Mouse (Mus musculus) embryonic facial prominence, embryonic 14.5 days (tissue): ENCODE data around the gene Stx18. TPM values are rescaled to one million over a fixed set of nuclear protein-coding genes. Genes with fewer than 3 reads are reported as not detected.

Experiments used
- ATAC-seq: fragments of 200-750 bp; cut with Nextera tagmentation; 2 replicates; pipeline ENCODE4 v1.8.0; 2017; ENCODE audit warnings: low read depth, moderate number of reproducible peaks, moderate TSS enrichment
- DNase-seq: peaks from one replicate; pipeline ENCODE4 v3.0.0-alpha.2; 2015; ENCODE audit warnings: low spot score
- H3K27ac ChIP-seq: fragments of 300-500 bp; sonication (generic); replicated peaks from 2 replicates; pipeline ENCODE4 v1.5.1; 2014; ENCODE audit warnings: low read depth, mild to moderate bottlenecking, low read length, moderate library complexity
- H3K27me3 ChIP-seq: fragments of 300-500 bp; sonication (generic); replicated peaks from 2 replicates; pipeline ENCODE4 v1.6.1; 2014; ENCODE audit warnings: low read length; ENCODE audit not compliant: control insufficient read depth, insufficient read depth
- H3K36me3 ChIP-seq: fragments of 300-500 bp; sonication (generic); 2 replicates; pipeline ENCODE4 v1.6.1; 2014; ENCODE audit warnings: low read length, mixed read lengths; ENCODE audit not compliant: control insufficient read depth, insufficient read depth
- H3K4me1 ChIP-seq: fragments of 300-500 bp; sonication (generic); 2 replicates; pipeline ENCODE4 v1.6.1; 2014; ENCODE audit warnings: antibody characterized with exemption, low read length; ENCODE audit not compliant: control insufficient read depth, insufficient read depth
- H3K4me2 ChIP-seq: fragments of 300-500 bp; sonication (generic); 2 replicates; pipeline ENCODE4 v1.6.1; 2014; ENCODE audit warnings: low read depth, mild to moderate bottlenecking, low read length, moderate library complexity, mixed read lengths
- H3K4me3 ChIP-seq: fragments of 300-500 bp; sonication (generic); 2 replicates; pipeline ENCODE4 v1.5.1; 2014; ENCODE audit warnings: low read depth, mild to moderate bottlenecking, low read length
- H3K9ac ChIP-seq: fragments of 300-500 bp; sonication (generic); 2 replicates; pipeline ENCODE4 v1.6.1; 2014; ENCODE audit warnings: low read depth, mild to moderate bottlenecking, low read length, moderate library complexity, mixed read lengths
- H3K9me3 ChIP-seq: fragments of 300-500 bp; sonication (generic); 2 replicates; pipeline ENCODE4 v1.6.1; 2016; ENCODE audit warnings: low read length; ENCODE audit not compliant: control insufficient read depth
- WGBS: fragments of 180-500 bp; shearing (Covaris S2); extraction: QIAGEN DNeasy Blood & Tissue Kit; methylation state at CpG from one replicate; pipeline ENCODE4 v1.1.7; 2014; 5-methylcytosine and 5-hydroxymethylcytosine counted together
- polyA plus RNA-seq: library from polyadenylated mRNA; unstranded; fragments of >200 nt; fragmentation: Nextera tagmentation; extraction: Ambion mirVana; gene quantifications from 2 replicates; pipeline ENCODE4 v1.2.1, GENCODE M21; 2014

Gene Stx18
- polyA plus RNA-seq, 1 experiment from 2014 or later, result 45.8 TPM

GRCm38 (mm10) chr5:38153636-38154035 is 115.1 kb downstream of the Stx18 start:
- 86% methylated on average over 5 of the region's 5 CpGs for WGBS

DNA sequence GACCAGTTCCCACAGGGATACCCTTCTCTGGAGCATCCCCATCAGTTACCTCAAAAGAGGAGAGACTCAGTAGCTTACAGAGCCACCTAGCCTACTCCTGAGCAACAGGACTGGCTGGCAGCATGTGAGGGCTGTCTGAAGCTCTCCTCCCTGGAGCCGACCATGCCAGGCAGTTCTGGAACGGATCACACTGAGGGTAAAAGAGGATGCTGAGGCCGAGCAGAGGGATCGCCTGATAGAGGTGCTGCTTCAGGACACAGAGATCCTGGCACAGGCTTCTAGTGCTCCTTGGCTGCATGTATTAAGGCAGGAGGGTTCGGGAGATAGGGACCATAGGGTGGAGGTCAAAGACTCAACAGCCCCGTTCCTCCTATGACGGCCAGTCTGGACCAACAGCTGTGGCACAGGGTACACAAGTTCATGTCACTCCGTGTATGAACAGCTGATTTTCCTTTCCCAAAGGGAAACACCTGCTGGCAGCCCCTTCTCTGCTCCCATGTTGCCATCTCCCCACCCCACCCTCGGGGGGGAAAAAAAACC is 119.0 kb downstream of the Stx18 start:
- Histone ChIP-seq H3K27me3 (0 out of 2 replicates have a peak, but pooled peaks cover 6% of the 10 kb centered on the region), H3K9ac (peak overlapping the region; percentile 90; the same call in 1 of the 2 replicates), H3K36me3 (peaks cover 49% of the 10 kb centered on the region), H3K27ac (no peak overlapping the region), H3K4me1 (peaks cover 6% of the 10 kb centered on the region; the same call in 1 of the 2 replicates), H3K9me3 (no peaks in the 10 kb centered on the region), H3K4me3 (peak overlapping the region; percentile 89), H3K4me2 (peak overlapping the region; percentile 88)
- ATAC-seq (no peak), DNase-seq (no peak)
- WGBS, result 61% methylated on average over 9 of the region's 9 CpGs

More at GRCm38 (mm10) chr5:38153636-38154035, 115.1 kb downstream of the Stx18 start:
- Histone ChIP-seq H3K27me3 (no peaks in the 10 kb centered on the region), H3K4me3 (no peak overlapping the region), H3K4me1 (peaks cover 6% of the 10 kb centered on the region; the same call in 1 of the 2 replicates), H3K9ac (no peak overlapping the region), H3K9me3 (no peaks in the 10 kb centered on the region), H3K27ac (no peak overlapping the region), H3K4me2 (no peak overlapping the region), H3K36me3 (peaks cover 87% of the 10 kb centered on the region)
- ATAC-seq, result no peak
- no peak for DNase-seq

DNA sequence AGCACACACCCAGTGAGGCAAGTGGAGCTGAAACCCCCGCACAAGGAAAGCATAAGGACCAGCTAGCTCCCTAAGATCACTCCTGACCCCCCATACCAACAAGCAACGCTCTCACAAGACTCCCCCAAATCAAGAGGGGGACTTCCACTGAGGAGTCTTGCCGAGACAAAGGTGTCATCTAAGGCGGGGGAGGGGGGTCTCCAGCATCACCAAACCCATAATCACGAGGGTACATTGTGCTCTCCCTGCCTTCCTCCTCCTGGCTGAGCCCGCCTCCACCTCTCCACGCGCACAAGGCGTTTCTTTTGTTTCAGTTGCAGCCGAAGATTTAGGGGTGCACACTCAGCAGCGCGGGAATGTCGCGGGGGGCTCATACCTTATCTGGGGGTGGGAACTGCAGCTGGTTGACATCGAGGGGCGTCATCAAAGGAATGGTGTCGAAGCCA is 120.0 kb downstream of the Stx18 start:
- peak overlapping the region; percentile 90 for H3K9ac ChIP-seq
- no peaks in the 10 kb centered on the region for H3K9me3 ChIP-seq
- H3K27me3 ChIP-seq, result 0 out of 2 replicates have a peak, but pooled peaks cover 6% of the 10 kb centered on the region
- WGBS, result 2% methylated on average over 16 of the region's 17 CpGs
- H3K27ac ChIP-seq, result peak overlapping the region; percentile 73
- ATAC-seq (peak; percentile 16; the same call in 1 of the 2 replicates), DNase-seq (peak; percentile 39)
- peak overlapping the region; percentile 88 for H3K4me2 ChIP-seq
- peaks cover 6% of the 10 kb centered on the region; the same call in 1 of the 2 replicates for H3K4me1 ChIP-seq
- H3K36me3 ChIP-seq, result peaks cover 39% of the 10 kb centered on the region
- H3K4me3 ChIP-seq, result peak overlapping the region; percentile 89

DNA sequence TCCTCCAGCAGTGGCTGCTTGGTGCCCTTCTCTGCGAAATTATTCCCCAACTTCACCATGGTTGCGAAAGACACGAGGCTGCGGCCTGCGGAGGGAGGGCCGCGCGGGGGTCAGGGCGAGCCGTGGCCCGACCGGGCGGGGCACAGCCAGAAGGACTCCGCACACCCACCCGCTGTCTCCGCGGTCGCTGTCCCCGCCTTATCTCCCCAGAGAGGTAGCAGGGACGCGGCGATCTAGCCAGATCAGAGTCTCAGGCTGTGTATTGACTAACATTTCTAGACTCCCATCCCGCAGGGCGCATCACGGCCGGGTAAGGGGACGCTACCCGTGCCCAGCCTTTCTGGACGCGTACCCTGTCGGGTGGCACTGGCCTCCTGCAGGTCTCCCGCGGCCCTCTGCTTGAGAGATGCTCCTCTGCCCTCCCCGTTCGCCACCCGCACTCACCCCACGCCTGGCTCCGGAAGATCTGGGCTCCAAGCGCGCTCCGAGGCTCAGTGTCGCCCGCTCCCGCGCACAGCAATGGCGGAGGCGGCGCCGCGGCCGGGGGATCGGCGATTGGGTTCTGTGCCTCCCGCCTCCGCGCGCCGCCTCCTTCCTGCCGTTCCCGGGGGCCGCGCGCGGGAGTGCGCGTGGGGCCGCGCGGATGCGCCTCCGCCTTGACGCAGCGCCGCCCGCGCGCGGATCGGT is 120.5 kb downstream of the Stx18 start:
- H3K9ac ChIP-seq, result peak overlapping the region; percentile 90
- under 1% methylated on average over 38 of the region's 79 CpGs for WGBS
- peak overlapping the region; percentile 73 for H3K27ac ChIP-seq
- peak overlapping the region; percentile 89 for H3K4me3 ChIP-seq
- peaks cover 33% of the 10 kb centered on the region for H3K36me3 ChIP-seq
- peak overlapping the region; percentile 88 for H3K4me2 ChIP-seq
- H3K4me1 ChIP-seq, result peaks cover 6% of the 10 kb centered on the region; the same call in 1 of the 2 replicates
- H3K9me3 ChIP-seq, result no peaks in the 10 kb centered on the region
- peak; percentile 88 for ATAC-seq
- H3K27me3 ChIP-seq, result 0 out of 2 replicates have a peak, but pooled peaks cover 6% of the 10 kb centered on the region
- peak; percentile 90 for DNase-seq

- peak within 1 kb of the TSS; percentile 90 for H3K9ac ChIP-seq
- ATAC-seq (peak; percentile 45), DNase-seq (peak; percentile 10)
- no peaks in the 10 kb centered on the region for H3K9me3 ChIP-seq
- 8% methylated on average over 35 of the region's 35 CpGs for WGBS
- 0 out of 2 replicates have a peak, but pooled peaks cover 6% of the 10 kb centered on the region for H3K27me3 ChIP-seq
- H3K36me3 ChIP-seq, result peaks cover 26% of the 10 kb centered on the region
- peak within 1 kb of the TSS; percentile 73 for H3K27ac ChIP-seq
- peaks cover 6% of the 10 kb centered on the region; the same call in 1 of the 2 replicates for H3K4me1 ChIP-seq
- H3K4me2 ChIP-seq, result peak within 1 kb of the TSS; percentile 88
- peak within 1 kb of the TSS; percentile 89 for H3K4me3 ChIP-seq
Observed at GRCm38 (mm10) chr5:38159634-38160413, 121.3 kb downstream of the Stx18 start, which contains the start of gene Nsg1. Gene Nsg1 (minus strand): TSS chr5:38159907.

DNA sequence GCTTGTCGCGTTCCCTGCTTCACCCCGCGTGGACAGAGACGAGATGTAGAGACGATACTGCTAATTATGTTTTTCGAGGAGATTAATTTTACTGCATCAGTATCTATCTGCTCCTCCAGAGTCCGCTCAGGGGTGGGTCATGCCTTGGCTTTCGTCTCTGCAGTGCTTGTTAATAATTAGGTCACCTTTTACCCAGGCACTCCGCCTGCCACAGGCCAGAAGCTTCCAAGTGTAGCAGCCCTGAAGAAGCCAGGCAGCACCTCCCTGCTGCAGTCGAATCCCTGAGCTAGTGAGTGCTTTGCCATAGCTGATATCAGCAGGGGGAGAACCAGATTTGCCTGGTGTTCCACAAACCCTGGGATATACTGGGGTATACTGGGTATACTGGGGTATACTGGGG is 130.0 kb downstream of the Stx18 start:
- 77% methylated on average over 11 of the region's 11 CpGs for WGBS

DNA sequence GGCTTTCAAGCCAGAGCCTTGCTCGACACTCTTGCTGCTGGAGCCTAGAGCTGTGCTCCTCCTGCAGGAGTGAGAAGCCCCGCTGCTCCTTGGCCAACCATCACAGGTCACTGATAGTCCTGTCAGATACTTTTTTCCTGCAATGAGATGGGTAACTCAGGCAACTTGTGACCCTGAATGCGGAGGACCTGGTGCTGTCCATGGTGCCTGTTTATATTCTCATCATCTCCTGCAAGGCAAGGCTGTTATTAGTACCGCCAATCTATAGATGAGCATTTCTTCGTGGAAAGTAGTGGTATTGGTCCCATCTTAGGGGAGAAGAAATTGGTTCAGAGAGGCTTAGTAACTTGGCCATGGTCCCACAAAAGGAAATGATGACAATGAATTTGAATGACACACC is 135.2 kb downstream of the Stx18 start:
- ATAC-seq, result no peak
- Histone ChIP-seq H3K4me2 (no peak overlapping the region), H3K36me3 (no peaks in the 10 kb centered on the region), H3K27ac (no peak overlapping the region), H3K9ac (no peak overlapping the region), H3K9me3 (0 out of 2 replicates have a peak, but pooled peaks cover 3% of the 10 kb centered on the region), H3K4me1 (no peaks in the 10 kb centered on the region), H3K27me3 (no peaks in the 10 kb centered on the region), H3K4me3 (no peak overlapping the region)
- no peak for DNase-seq
- 37% methylated on average over 4 of the region's 5 CpGs for WGBS

More for the DNA sequence above, 130.0 kb downstream of the Stx18 start:
- Histone ChIP-seq H3K9ac (no peak overlapping the region), H3K36me3 (no peaks in the 10 kb centered on the region), H3K9me3 (0 out of 2 replicates have a peak, but pooled peaks cover 3% of the 10 kb centered on the region), H3K4me2 (no peak overlapping the region), H3K27ac (no peak overlapping the region), H3K27me3 (no peaks in the 10 kb centered on the region), H3K4me1 (no peaks in the 10 kb centered on the region), H3K4me3 (no peak overlapping the region)
- no peak for DNase-seq
- no peak for ATAC-seq

DNA sequence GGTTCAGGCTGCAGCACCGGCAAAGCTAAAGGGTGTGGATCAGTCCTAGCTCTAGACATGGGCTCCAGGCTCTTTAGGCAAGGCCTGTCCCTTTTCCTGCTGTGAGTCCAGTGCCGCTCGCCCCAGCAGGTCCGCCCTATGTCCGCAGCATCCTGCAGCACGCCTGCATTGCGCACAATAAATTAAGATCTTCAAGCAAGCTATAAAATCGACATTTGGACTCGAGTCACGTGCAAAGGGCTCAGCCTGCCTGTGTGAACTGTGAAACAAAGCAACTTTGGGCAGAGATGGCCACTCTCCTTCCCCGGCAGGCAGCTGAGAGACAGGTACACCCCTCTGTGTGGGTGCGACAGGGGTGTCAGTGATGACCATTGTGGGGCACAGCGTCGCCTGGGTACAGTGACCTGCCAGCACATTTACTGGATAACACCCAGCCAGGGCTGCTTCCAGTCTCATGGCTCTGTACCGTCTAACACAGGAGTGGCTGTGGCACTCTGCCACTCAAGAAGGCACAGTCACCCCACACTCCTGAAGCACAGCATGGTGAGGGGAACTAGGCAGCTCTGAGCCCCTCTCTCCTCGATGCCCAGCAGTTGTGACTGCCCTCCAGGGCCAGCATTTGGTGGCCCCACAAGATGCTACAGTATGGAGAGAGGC is 135.8 kb downstream of the Stx18 start:
- ATAC-seq (no peak), DNase-seq (no peak)
- H3K4me3 ChIP-seq, result no peak overlapping the region
- H3K27me3 ChIP-seq, result no peaks in the 10 kb centered on the region
- no peak overlapping the region for H3K9ac ChIP-seq
- H3K4me1 ChIP-seq, result no peaks in the 10 kb centered on the region
- WGBS, result 84% methylated on average over 15 of the region's 16 CpGs
- H3K4me2 ChIP-seq, result no peak overlapping the region
- H3K36me3 ChIP-seq, result no peaks in the 10 kb centered on the region
- 0 out of 2 replicates have a peak, but pooled peaks cover 3% of the 10 kb centered on the region for H3K9me3 ChIP-seq
- H3K27ac ChIP-seq, result no peak overlapping the region
